In the genomic region with DNA sequence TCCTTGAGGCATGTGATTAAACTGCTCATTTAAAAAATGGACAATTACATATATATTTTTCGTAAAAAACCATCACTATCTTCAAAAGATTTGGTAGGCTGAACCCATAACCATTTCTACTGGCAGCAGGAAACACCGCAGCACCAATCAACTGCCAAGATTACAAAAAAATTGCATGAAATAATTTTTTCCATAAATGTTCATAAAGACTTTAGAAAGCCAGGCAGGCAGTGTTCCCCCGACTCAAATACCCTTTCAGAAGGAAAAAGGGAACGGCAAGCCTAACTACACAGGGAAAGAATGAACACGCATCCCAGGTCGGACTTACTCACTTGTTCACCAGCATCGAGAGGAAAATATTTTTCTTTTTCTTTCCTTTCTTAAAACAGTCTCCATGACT, we compare ENCODE assay signal across 8 mouse cellular contexts. TPM values are rescaled to one million over a fixed set of nuclear protein-coding genes. Genes with fewer than 3 reads are reported as not detected.
DNase-seq lines count a peak whose midpoint lies in the region; ATAC-seq lines count a peak whose summit lies in the region.

No protein-coding gene starts in this region.

- no peaks in the 10 kb centered on the region for H3K9me3 ChIP-seq in kidney, embryonic 16.5 days (ENCODE audit: low read length)
- no peaks in the 10 kb centered on the region for H3K9me3 ChIP-seq in hindbrain, embryonic 12.5 days (replicated peaks)
- no peaks in the 10 kb centered on the region for H3K9me3 ChIP-seq in midbrain, embryonic 15.5 days

- peaks cover 18% of the 10 kb centered on the region for H3K4me1 ChIP-seq in kidney, embryonic 16.5 days (ENCODE audit: insufficient read depth, low read length)
- H3K4me1 ChIP-seq in hindbrain, embryonic 12.5 days: no peaks in the 10 kb centered on the region
- H3K4me1 ChIP-seq in midbrain, embryonic 15.5 days: peaks cover 5% of the 10 kb centered on the region

- H3K9ac ChIP-seq in kidney, embryonic 16.5 days (replicated peaks; ENCODE audit: low read length): peak overlapping the region; percentile 70
- H3K9ac ChIP-seq in hindbrain, embryonic 12.5 days: peak overlapping the region; percentile 15; the same call in 1 of the 2 replicates
- 0 out of 2 replicates have a peak overlapping the region, but pooled peaks have one; percentile 29 for H3K9ac ChIP-seq in midbrain, embryonic 15.5 days

- peak overlapping the region; percentile 71 for H3K4me2 ChIP-seq in kidney, embryonic 16.5 days (replicated peaks; ENCODE audit: low read depth, low read length)
- H3K4me2 ChIP-seq in hindbrain, embryonic 12.5 days (replicated peaks): peak overlapping the region; percentile 72
- peak overlapping the region; percentile 84 for H3K4me2 ChIP-seq in midbrain, embryonic 15.5 days

- WGBS in kidney, embryonic 16.5 days: 21% methylated on average over 7 of the region's 7 CpGs
- 20% methylated on average over 7 of the region's 7 CpGs for WGBS in hindbrain, embryonic 12.5 days
- 21% methylated on average over 7 of the region's 7 CpGs for WGBS in midbrain, embryonic 15.5 days

- no peak for DNase-seq in kidney, postnatal 10 days
- peak; percentile 23 for DNase-seq in NIH3T3 (ENCODE audit: low read depth)
- DNase-seq in left cerebral cortex, postnatal 10 days (ENCODE audit: extremely low spot score in 1 of 2, low spot score in 2 of 2): no peak

- peak overlapping the region; percentile 72 for H3K4me3 ChIP-seq in kidney, embryonic 16.5 days (ENCODE audit: low read length)
- peak overlapping the region; percentile 50 for H3K4me3 ChIP-seq in hindbrain, embryonic 12.5 days
- H3K4me3 ChIP-seq in midbrain, embryonic 15.5 days: peak overlapping the region; percentile 56

- H3K36me3 ChIP-seq in kidney, embryonic 16.5 days (ENCODE audit: insufficient read depth, low read length): peaks cover 13% of the 10 kb centered on the region
- H3K36me3 ChIP-seq in hindbrain, embryonic 12.5 days: peaks cover 11% of the 10 kb centered on the region
- 0 out of 2 replicates have a peak, but pooled peaks cover 5% of the 10 kb centered on the region for H3K36me3 ChIP-seq in midbrain, embryonic 15.5 days (replicated peaks)

- H3K27ac ChIP-seq in kidney, embryonic 16.5 days (ENCODE audit: low read length): peak overlapping the region; percentile 43; the same call in 1 of the 2 replicates
- H3K27ac ChIP-seq in hindbrain, embryonic 12.5 days: no peak overlapping the region
- no peak overlapping the region for H3K27ac ChIP-seq in midbrain, embryonic 15.5 days

- no peaks in the 10 kb centered on the region for H3K27me3 ChIP-seq in kidney, embryonic 16.5 days (ENCODE audit: insufficient read depth, low read length)
- H3K27me3 ChIP-seq in hindbrain, embryonic 12.5 days: no peaks in the 10 kb centered on the region
- no peaks in the 10 kb centered on the region for H3K27me3 ChIP-seq in midbrain, embryonic 15.5 days (replicated peaks)

- ATAC-seq in kidney, embryonic 16.5 days (ENCODE audit: low FRiP score, low TSS enrichment): no peak
- ATAC-seq in hindbrain, embryonic 12.5 days (ENCODE audit: low FRiP score): no peak
- ATAC-seq in midbrain, embryonic 15.5 days (replicated peaks): no peak
- no peak for ATAC-seq in erythroid progenitor cell, adult 5-6 weeks (replicated peaks; ENCODE audit: low FRiP score, poor library complexity, severe bottlenecking)
- ATAC-seq in megakaryocyte progenitor cell, adult 5-6 weeks (replicated peaks; ENCODE audit: poor library complexity): no peak

- intact Hi-C loops in left cerebral cortex, postnatal 10 days (cut with DNase I): no loop called here

RNA-seq across cellular contexts. Expression of a gene that starts 25.4 kb away (rescaled TPM):
- 56.8 and 60.9 TPM in 2 replicates for polyA plus RNA-seq in kidney, embryonic 16.5 days (2015; fragmentation: Nextera tagmentation; extraction: Ambion mirVana)
- polyA plus RNA-seq in hindbrain, embryonic 12.5 days (2016; fragmentation: Nextera tagmentation; extraction: Ambion mirVana): 38.0 and 56.8 TPM in 2 replicates
- polyA plus RNA-seq in midbrain, embryonic 15.5 days (2015; fragmentation: Nextera tagmentation; extraction: Ambion mirVana): 10.7 and 12.2 TPM in 2 replicates
- total RNA-seq in left cerebral cortex, postnatal 10 days (2021): 10 to 100 TPM; 14.0 to 23.5 TPM
- total RNA-seq in erythroid progenitor cell, adult 5-6 weeks (2015; ENCODE audit: low replicate concordance): 133 and 156 TPM in 2 replicates
- total RNA-seq in erythroid progenitor cell, adult 5-6 weeks (2017; ENCODE audit: low replicate concordance): 193 and 201 TPM in 2 replicates
- 34.2 and 37.4 TPM in 2 replicates for total RNA-seq in megakaryocyte progenitor cell, adult 5-6 weeks (2015)
- total RNA-seq in megakaryocyte progenitor cell, adult 5-6 weeks (2017): 83.5 and 102 TPM in 2 replicates

RNA-seq across cellular contexts. Expression of a gene that starts 25.5 kb away (rescaled TPM):
- not detected in 2 replicates for polyA plus RNA-seq in kidney, embryonic 16.5 days (2015; fragmentation: Nextera tagmentation; extraction: Ambion mirVana)
- not detected in 2 replicates for polyA plus RNA-seq in hindbrain, embryonic 12.5 days (2016; fragmentation: Nextera tagmentation; extraction: Ambion mirVana)
- polyA plus RNA-seq in midbrain, embryonic 15.5 days (2015; fragmentation: Nextera tagmentation; extraction: Ambion mirVana): not detected in 2 replicates
- not detected for total RNA-seq in left cerebral cortex, postnatal 10 days (2021)
- total RNA-seq in erythroid progenitor cell, adult 5-6 weeks (2015; ENCODE audit: low replicate concordance): not detected in 2 replicates
- not detected in 2 replicates for total RNA-seq in erythroid progenitor cell, adult 5-6 weeks (2017; ENCODE audit: low replicate concordance)
- total RNA-seq in megakaryocyte progenitor cell, adult 5-6 weeks (2015): not detected in 2 replicates
- total RNA-seq in megakaryocyte progenitor cell, adult 5-6 weeks (2017): not detected in 2 replicates

RNA-seq across cellular contexts. Expression of a gene that starts 38.6 kb away (rescaled TPM):
- not detected in 2 replicates for polyA plus RNA-seq in kidney, embryonic 16.5 days (2015; fragmentation: Nextera tagmentation; extraction: Ambion mirVana)
- not detected in 2 replicates for polyA plus RNA-seq in hindbrain, embryonic 12.5 days (2016; fragmentation: Nextera tagmentation; extraction: Ambion mirVana)
- polyA plus RNA-seq in midbrain, embryonic 15.5 days (2015; fragmentation: Nextera tagmentation; extraction: Ambion mirVana): not detected in 2 replicates
- not detected for total RNA-seq in left cerebral cortex, postnatal 10 days (2021)
- total RNA-seq in erythroid progenitor cell, adult 5-6 weeks (2015; ENCODE audit: low replicate concordance): not detected in 2 replicates
- total RNA-seq in erythroid progenitor cell, adult 5-6 weeks (2017; ENCODE audit: low replicate concordance): not detected in 2 replicates
- total RNA-seq in megakaryocyte progenitor cell, adult 5-6 weeks (2015): not detected in 2 replicates
- not detected in 2 replicates for total RNA-seq in megakaryocyte progenitor cell, adult 5-6 weeks (2017)

RNA-seq across cellular contexts. Expression of a gene that starts 52.5 kb away (rescaled TPM):
- not detected in 2 replicates for polyA plus RNA-seq in kidney, embryonic 16.5 days (2015; fragmentation: Nextera tagmentation; extraction: Ambion mirVana)
- polyA plus RNA-seq in hindbrain, embryonic 12.5 days (2016; fragmentation: Nextera tagmentation; extraction: Ambion mirVana): not detected in 2 replicates
- not detected in 2 replicates for polyA plus RNA-seq in midbrain, embryonic 15.5 days (2015; fragmentation: Nextera tagmentation; extraction: Ambion mirVana)
- total RNA-seq in left cerebral cortex, postnatal 10 days (2021): not detected
- not detected in 2 replicates for total RNA-seq in erythroid progenitor cell, adult 5-6 weeks (2015; ENCODE audit: low replicate concordance)
- total RNA-seq in erythroid progenitor cell, adult 5-6 weeks (2017; ENCODE audit: low replicate concordance): not detected in 2 replicates
- total RNA-seq in megakaryocyte progenitor cell, adult 5-6 weeks (2015): not detected in 2 replicates
- total RNA-seq in megakaryocyte progenitor cell, adult 5-6 weeks (2017): not detected in 2 replicates

RNA-seq across cellular contexts. Expression of a gene that starts 55.0 kb away (rescaled TPM):
- not detected in 2 replicates for polyA plus RNA-seq in kidney, embryonic 16.5 days (2015; fragmentation: Nextera tagmentation; extraction: Ambion mirVana)
- not detected in 2 replicates for polyA plus RNA-seq in hindbrain, embryonic 12.5 days (2016; fragmentation: Nextera tagmentation; extraction: Ambion mirVana)
- not detected in 2 replicates for polyA plus RNA-seq in midbrain, embryonic 15.5 days (2015; fragmentation: Nextera tagmentation; extraction: Ambion mirVana)
- not detected for total RNA-seq in left cerebral cortex, postnatal 10 days (2021)
- not detected in 2 replicates for total RNA-seq in erythroid progenitor cell, adult 5-6 weeks (2015; ENCODE audit: low replicate concordance)
- not detected in 2 replicates for total RNA-seq in erythroid progenitor cell, adult 5-6 weeks (2017; ENCODE audit: low replicate concordance)
- not detected in 2 replicates for total RNA-seq in megakaryocyte progenitor cell, adult 5-6 weeks (2015)
- total RNA-seq in megakaryocyte progenitor cell, adult 5-6 weeks (2017): not detected in 2 replicates

Comparison
In these comparisons a context has a peak if more than half of its experiments do, and no peak if none do; other contexts are left out.
1. H3K9ac ChIP-seq: peak in every context shown above with its lines; median percentile 70 in kidney, embryonic 16.5 days; 29 in midbrain, embryonic 15.5 days; 15 in hindbrain, embryonic 12.5 days.